Mouse (Mus musculus): ENCODE measurements around the gene Rnf40. TPM values are rescaled to one million over a fixed set of nuclear protein-coding genes. Genes with fewer than 3 reads are reported as not detected.
"Not testable (repeated sequence)": the region's sequence is repeated elsewhere in the genome, so short reads cannot be mapped to it uniquely, and the experiment has no call there.

The Rnf40 gene
- polyA plus RNA-seq, 1 experiment from 2014 or later: 16.7 TPM

DNA sequence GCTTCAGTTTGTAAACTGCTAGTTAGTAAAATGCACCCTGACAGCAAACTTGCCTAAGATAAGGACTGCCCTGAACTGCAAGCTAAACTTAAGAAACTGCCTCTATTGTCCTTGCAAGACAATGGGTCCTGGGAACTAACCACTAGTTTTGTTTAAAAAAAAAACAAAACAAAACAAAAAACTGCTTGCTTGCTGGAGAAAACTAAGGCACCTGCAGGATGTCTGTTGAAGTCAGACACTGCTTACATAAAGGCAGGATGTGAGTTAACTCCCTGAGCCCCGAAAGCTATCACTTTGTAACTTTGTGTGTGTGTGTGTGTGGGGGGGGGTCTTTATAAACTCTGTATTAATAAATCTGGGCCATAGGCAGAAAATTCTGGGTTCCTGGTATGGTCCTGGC is 28.3 kb downstream of the Rnf40 start:
- H3K27me3 ChIP-seq (replicated peaks; ENCODE audit: control insufficient read depth, insufficient read depth, low read length): no peaks in the 10 kb centered on the region
- H3K9ac ChIP-seq (ENCODE audit: low read depth, low read length): no peak overlapping the region
- TF ChIP-seq CTCF (IDR thresholded peaks at IDR 0.05; ENCODE audit: low read depth): no peak
- H3K4me3 ChIP-seq (ENCODE audit: low read depth, low read length): no peak overlapping the region
- no peak overlapping the region for H3K4me2 ChIP-seq (replicated peaks; ENCODE audit: low read depth)
- H3K27ac ChIP-seq (ENCODE audit: low read depth, low read length): no peak overlapping the region
- peaks cover 6% of the 10 kb centered on the region for H3K36me3 ChIP-seq (ENCODE audit: control insufficient read depth, insufficient read depth)
- H3K9me3 ChIP-seq (ENCODE audit: control insufficient read depth): no peaks in the 10 kb centered on the region
- ATAC-seq: no peak
- 65% methylated on average over 1 of the region's 1 CpGs for WGBS
- no peaks in the 10 kb centered on the region for H3K4me1 ChIP-seq (replicated peaks; ENCODE audit: control insufficient read depth, insufficient read depth, low read length)

DNA sequence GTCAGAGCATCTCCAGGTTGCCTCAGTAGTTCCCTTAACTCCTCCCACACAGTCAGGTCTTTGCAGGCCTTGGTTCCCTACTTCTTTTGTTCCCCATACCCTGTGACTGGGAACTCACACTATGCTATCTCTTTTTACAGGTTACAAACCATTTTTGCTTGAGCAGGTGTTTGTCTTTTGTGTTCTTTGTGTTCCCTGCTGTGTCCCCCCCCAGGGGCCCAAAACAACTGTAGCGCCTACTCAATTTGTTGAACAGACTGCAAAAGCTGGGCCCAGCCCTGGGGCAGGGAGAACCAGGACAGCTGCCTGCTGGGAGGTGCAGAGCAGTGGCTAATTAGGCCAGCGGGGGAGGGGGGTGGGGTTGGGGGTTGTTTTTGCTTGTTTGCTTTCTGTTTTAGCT is 29.4 kb downstream of the Rnf40 start:
- Histone ChIP-seq H3K9ac (ENCODE audit: low read depth, low read length) (no peak overlapping the region), H3K27ac (ENCODE audit: low read depth, low read length) (no peak overlapping the region), H3K27me3 (replicated peaks; ENCODE audit: control insufficient read depth, insufficient read depth, low read length) (no peaks in the 10 kb centered on the region), H3K36me3 (ENCODE audit: control insufficient read depth, insufficient read depth) (no peaks in the 10 kb centered on the region), H3K9me3 (ENCODE audit: control insufficient read depth) (no peaks in the 10 kb centered on the region), H3K4me2 (replicated peaks; ENCODE audit: low read depth) (no peak overlapping the region), H3K4me3 (ENCODE audit: low read depth, low read length) (no peak overlapping the region), H3K4me1 (replicated peaks; ENCODE audit: control insufficient read depth, insufficient read depth, low read length) (no peaks in the 10 kb centered on the region)
- no peak for TF ChIP-seq CTCF (IDR thresholded peaks at IDR 0.05; ENCODE audit: low read depth)
- WGBS: 74% methylated on average over 2 of the region's 2 CpGs
- ATAC-seq: no peak

DNA sequence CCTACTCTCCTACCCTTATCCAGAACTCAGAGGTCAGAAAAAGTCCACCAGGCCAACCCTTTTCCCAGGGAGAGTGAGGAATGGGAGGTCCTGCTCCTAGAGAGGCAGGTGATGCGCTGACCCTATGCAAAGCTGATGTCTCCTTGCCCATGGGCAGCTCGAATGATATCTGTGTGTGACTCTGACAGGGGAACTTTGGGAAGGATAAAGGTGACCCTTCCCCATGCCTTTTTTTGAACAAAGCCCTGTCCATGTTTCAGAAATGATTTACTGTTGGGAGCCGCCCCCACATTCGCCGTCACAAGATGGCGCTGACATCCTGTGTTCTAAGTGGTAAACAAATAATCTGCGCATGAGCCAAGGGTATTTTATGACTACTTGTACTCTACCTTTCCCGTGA is 29.8 kb downstream of the Rnf40 start:
- not testable (repeated sequence) for ATAC-seq
- WGBS: 90% methylated on average over 7 of the region's 8 CpGs

DNA sequence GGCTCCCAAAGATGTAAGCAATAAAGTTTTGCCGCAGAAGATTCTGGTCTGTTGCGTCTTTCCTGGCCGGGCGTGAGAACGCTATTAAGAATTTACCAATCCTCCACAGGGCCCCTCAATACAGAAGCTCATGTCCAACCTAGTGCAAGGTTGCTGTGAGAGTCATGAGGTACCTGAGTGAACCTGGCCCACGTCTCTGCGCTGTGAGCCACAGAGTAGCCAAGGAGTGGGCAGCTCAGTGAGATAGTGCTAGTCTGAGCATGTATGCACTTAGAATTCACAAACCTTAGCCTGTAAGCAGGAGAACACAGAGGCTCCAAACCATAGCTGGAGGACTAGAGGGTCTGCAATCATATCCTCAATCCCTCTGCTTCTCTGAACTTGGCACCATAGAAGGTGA is 37.5 kb downstream of the Rnf40 start:
- Histone ChIP-seq H3K36me3 (ENCODE audit: control insufficient read depth, insufficient read depth) (no peaks in the 10 kb centered on the region), H3K27ac (ENCODE audit: low read depth, low read length) (no peak overlapping the region), H3K9me3 (ENCODE audit: control insufficient read depth) (no peaks in the 10 kb centered on the region), H3K27me3 (replicated peaks; ENCODE audit: control insufficient read depth, insufficient read depth, low read length) (no peaks in the 10 kb centered on the region), H3K4me1 (replicated peaks; ENCODE audit: control insufficient read depth, insufficient read depth, low read length) (no peaks in the 10 kb centered on the region), H3K4me2 (replicated peaks; ENCODE audit: low read depth) (no peak overlapping the region), H3K9ac (ENCODE audit: low read depth, low read length) (no peak overlapping the region), H3K4me3 (ENCODE audit: low read depth, low read length) (no peak overlapping the region)
- 95% methylated on average over 7 of the region's 7 CpGs for WGBS
- TF ChIP-seq CTCF (IDR thresholded peaks at IDR 0.05; ENCODE audit: low read depth): no peak
- no peak for ATAC-seq

More for the DNA sequence above, 29.8 kb downstream of the Rnf40 start:
- H3K36me3 ChIP-seq (ENCODE audit: control insufficient read depth, insufficient read depth); H3K9ac ChIP-seq (ENCODE audit: low read depth, low read length); H3K4me1 ChIP-seq (replicated peaks; ENCODE audit: control insufficient read depth, insufficient read depth, low read length); H3K4me3 ChIP-seq (ENCODE audit: low read depth, low read length); H3K4me2 ChIP-seq (replicated peaks; ENCODE audit: low read depth); H3K27ac ChIP-seq (ENCODE audit: low read depth, low read length); H3K9me3 ChIP-seq (ENCODE audit: control insufficient read depth); H3K27me3 ChIP-seq (replicated peaks; ENCODE audit: control insufficient read depth, insufficient read depth, low read length): not testable (repeated sequence)

DNA sequence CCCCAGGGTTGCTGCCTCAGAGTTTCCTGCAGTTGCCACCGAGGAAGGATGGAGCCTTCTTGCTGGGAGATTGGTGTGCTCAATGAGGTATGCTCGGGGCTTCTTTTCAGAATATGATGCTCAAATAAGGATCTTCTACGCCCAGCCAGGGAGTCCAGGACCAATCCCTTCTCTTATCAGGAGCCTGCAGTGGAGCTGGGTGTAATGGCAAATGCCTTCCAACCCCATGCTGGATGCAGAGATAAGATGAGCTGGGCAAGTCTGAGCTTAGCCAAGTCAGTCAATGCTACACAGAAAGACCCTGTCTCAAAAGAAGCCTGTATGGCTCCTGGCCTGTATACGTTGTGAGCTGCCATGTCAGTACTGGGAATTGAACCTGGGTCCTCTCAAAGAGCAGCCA is 37.9 kb downstream of the Rnf40 start:
- Histone ChIP-seq H3K36me3 (ENCODE audit: control insufficient read depth, insufficient read depth) (no peaks in the 10 kb centered on the region), H3K4me3 (ENCODE audit: low read depth, low read length) (no peak overlapping the region), H3K27ac (ENCODE audit: low read depth, low read length) (no peak overlapping the region), H3K9me3 (ENCODE audit: control insufficient read depth) (no peaks in the 10 kb centered on the region), H3K9ac (ENCODE audit: low read depth, low read length) (no peak overlapping the region), H3K4me2 (replicated peaks; ENCODE audit: low read depth) (no peak overlapping the region), H3K27me3 (replicated peaks; ENCODE audit: control insufficient read depth, insufficient read depth, low read length) (no peaks in the 10 kb centered on the region), H3K4me1 (replicated peaks; ENCODE audit: control insufficient read depth, insufficient read depth, low read length) (no peaks in the 10 kb centered on the region)
- 89% methylated on average over 4 of the region's 4 CpGs for WGBS
- no peak for TF ChIP-seq CTCF (IDR thresholded peaks at IDR 0.05; ENCODE audit: low read depth)
- no peak for ATAC-seq

DNA sequence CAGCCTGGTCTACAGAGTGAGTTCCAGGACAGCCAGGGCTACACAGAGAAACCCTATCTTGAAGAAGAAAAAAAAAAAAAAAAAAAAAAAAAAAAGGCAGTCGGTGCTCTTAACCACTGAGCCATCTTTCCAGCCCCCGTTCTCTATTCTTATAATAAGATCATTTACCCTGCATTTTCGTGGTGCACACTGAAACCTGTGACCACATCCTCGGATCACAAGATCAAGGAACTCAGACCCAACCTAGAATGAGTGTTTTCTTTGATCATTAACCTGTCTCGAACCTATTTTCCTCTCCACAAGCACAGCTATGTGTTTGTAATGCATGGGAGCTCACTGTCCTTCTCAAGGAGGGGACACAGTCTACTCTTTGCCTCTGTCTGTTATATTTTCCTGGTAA is 40.1 kb downstream of the Rnf40 start:
- no peaks in the 10 kb centered on the region for H3K4me1 ChIP-seq (replicated peaks; ENCODE audit: control insufficient read depth, insufficient read depth, low read length)
- no peak overlapping the region for H3K9ac ChIP-seq (ENCODE audit: low read depth, low read length)
- H3K36me3 ChIP-seq (ENCODE audit: control insufficient read depth, insufficient read depth): no peaks in the 10 kb centered on the region
- no peak for TF ChIP-seq CTCF (IDR thresholded peaks at IDR 0.05; ENCODE audit: low read depth)
- no peak overlapping the region for H3K27ac ChIP-seq (ENCODE audit: low read depth, low read length)
- 80% methylated on average over 5 of the region's 5 CpGs for WGBS
- ATAC-seq: no peak
- H3K9me3 ChIP-seq (ENCODE audit: control insufficient read depth): no peaks in the 10 kb centered on the region
- H3K27me3 ChIP-seq (replicated peaks; ENCODE audit: control insufficient read depth, insufficient read depth, low read length): no peaks in the 10 kb centered on the region
- H3K4me3 ChIP-seq (ENCODE audit: low read depth, low read length): no peak overlapping the region
- H3K4me2 ChIP-seq (replicated peaks; ENCODE audit: low read depth): no peak overlapping the region

DNA sequence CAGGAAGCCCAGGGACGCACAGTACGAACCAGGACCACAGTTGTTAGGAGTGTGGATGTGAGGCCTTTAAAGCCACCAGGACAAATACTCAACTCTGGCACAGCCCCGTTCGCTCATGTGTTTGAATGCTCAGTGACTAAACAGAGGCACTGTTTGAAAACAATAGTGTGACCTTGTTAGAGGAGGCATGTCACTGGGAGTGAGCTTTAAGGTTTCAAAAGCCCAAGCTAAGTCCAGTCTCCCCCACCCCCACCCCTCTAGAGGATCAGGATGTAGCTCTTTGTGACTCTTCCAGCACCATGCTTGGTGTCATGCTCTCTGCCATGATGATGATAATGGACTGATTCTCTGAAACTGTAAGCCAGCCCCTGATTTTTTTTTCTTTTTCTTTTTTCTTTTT is 42.8 kb downstream of the Rnf40 start:
- Histone ChIP-seq H3K9ac (ENCODE audit: low read depth, low read length) (no peak overlapping the region), H3K4me1 (replicated peaks; ENCODE audit: control insufficient read depth, insufficient read depth, low read length) (no peaks in the 10 kb centered on the region), H3K36me3 (ENCODE audit: control insufficient read depth, insufficient read depth) (no peaks in the 10 kb centered on the region), H3K4me2 (replicated peaks; ENCODE audit: low read depth) (no peak overlapping the region), H3K27ac (ENCODE audit: low read depth, low read length) (no peak overlapping the region), H3K9me3 (ENCODE audit: control insufficient read depth) (no peaks in the 10 kb centered on the region), H3K27me3 (replicated peaks; ENCODE audit: control insufficient read depth, insufficient read depth, low read length) (no peaks in the 10 kb centered on the region), H3K4me3 (ENCODE audit: low read depth, low read length) (no peak overlapping the region)
- no peak for TF ChIP-seq CTCF (IDR thresholded peaks at IDR 0.05; ENCODE audit: low read depth)
- WGBS: 73% methylated on average over 4 of the region's 4 CpGs
- no peak for ATAC-seq

All from intestine, postnatal 0 days (tissue).